Mouse (Mus musculus) lung, adult 18-20 months (tissue): ENCODE measurements around the gene Atg101.
A peak's percentile ranks its signal among the peaks of the same experiment; 100 is the strongest.

Source experiments
- DNase-seq, 2 experiments: peaks; one replicate each; pipeline ENCODE4 v3.0.0; 2022; ENCODE audit warnings: mixed read lengths in 2 of 2

Gene Atg101

DNA sequence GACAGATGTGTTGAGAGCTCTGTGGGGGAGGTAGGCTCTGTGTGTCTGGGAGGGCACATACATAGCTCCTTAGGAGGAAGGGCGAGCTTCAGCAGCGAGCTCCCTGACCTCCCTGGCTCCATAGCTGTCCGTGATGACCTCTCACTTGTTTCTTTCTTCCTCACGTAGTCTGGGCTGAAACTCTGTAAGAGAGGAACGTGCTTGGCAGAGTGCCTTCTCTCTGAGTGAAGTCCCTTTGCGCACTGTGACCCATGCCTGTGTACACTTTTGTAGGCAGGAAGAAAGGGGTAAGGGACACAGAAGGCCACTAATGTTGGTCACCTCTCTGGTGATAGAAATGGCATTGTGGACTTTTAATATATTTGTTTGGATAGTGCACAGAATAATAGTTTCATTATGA is 3.3 kb downstream of the Atg101 start:
- no peak for DNase-seq

DNA sequence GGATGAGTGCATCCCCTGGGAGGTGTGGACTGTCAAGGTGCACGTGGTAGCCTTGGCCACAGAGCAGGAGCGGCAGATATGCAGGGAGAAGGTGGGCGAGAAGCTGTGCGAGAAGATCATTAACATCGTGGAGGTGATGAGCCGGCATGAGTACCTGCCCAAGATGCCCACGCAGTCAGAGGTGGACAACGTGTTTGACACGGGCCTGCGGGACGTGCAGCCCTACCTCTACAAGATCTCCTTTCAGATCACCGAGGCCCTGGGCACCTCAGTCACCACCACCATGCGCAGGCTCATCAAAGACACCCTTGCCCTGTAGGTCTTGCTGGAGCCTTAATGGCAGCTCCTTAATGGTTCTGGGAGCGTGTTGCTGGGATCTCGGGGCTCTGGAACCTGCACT is 6.3 kb downstream of the Atg101 start:
- DNase-seq: no peak

DNA sequence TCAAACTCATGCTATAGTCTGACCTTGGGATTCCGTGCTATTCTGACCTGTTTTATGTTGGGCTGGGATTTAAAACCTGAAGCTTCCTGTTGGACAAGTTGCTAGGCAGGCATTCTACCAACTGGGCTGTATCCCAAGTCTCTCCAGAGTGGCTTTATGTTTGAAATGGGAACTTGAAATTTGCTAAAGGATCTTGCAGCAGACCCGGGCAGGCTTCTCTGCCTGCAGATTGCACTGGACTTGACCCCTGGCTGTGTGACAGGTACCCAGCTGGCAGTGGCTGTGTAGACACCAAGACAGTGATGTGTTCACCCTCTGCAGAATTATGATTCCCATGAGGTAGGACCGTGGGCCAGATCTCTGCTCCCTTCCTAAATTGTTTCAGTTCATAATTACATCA is 7.9 kb downstream of the Atg101 start:
- no peak for DNase-seq

DNA sequence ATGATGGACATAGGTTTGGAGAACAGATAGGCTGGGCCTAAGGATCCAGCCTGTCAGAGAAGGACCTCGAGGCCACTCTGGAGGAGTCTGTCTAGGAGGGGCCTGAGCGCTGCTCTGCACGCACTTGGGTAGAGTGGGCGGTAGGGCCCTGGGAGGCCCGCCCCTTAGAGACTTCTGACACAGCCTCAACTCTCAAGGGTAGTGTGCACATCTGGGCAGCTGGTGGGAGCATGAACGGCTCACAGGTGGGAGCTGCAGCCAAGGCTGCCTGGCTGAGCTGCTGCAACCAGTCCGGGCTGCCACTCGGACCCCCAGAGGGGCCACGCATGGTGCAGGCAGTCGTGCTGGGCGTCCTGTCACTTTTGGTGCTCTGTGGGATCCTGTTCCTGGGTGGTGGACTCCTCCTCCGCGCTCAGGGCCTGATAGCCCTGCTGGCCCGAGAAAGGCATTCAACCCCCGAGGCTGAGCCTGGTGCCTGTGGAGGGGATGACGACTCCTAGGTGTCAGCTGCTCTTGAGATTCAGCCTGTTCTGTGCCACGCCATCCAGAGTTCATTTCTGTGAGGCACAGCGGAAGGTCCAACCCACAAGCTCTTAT is 9.1 kb downstream of the Atg101 start, which contains the start of gene 6030408B16Rik:
6030408B16Rik (plus strand) TSS at position 188 of the 597 bp plus-strand sequence.
- DNase-seq: no peak

DNA sequence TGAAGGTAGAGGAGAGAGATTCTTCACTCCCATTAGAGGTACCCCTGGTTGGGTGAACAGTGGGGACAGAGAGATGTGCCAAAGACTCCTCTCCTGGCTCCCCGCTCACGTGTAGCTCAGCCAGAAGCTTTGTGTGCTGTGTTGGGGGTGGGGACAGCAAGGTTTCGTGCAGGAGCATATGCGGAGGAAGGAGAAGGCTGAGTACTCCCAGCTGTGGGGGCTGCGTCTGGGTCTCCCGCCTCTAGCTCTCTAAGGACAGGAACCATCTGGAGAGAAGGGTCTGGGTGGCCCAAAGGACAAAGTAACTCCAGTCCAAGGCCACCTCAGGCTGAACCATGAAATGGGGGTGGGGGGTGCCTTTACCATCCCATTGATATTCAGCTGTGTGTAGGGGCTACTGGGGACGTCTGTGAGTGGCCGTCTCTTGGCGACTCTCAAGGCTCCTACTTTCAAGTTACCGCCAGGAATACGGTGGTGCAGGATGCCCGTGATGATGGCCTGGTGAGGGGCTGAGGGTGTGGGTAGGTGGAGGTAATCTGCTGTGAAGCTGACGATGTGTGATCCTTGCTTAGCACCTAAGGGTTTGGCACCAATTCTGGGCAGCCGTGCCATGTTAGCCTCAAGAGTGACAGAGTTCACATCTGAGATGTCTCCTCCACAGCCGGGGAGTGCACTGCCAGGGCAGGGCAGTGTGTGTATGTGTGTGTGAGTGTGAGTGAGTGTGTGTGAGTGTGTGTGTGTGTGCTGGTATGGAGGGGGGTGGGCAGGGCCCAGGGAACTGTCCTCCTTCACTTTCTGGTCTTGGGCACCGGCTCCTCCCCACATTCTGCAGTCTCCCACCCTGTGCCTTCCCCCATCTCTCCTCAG is 10.2 kb downstream of the Atg101 start:
- peak in 1 of 2 experiments; percentile 50 for DNase-seq

DNA sequence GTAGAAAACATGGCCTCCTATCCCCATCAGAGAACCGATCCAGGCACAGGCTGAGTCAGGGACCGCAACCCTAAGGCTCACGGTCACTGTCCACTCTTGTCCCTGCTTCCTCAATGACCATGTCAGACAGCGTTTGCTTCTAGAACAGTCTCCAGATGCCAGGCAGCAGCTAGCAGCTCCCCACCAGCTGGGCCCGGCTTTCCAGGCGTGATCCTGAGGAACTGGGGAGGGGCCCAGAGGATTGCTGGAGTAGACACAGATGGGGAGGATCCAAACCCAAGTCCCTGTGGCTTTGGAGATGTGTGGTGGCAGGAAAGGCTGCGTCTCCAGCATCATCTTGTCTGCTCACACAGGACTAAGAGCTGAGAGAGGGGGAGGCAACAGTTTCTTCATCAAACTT is 11.0 kb downstream of the Atg101 start:
- peak in 1 of 2 experiments; percentile 54 for DNase-seq

DNA sequence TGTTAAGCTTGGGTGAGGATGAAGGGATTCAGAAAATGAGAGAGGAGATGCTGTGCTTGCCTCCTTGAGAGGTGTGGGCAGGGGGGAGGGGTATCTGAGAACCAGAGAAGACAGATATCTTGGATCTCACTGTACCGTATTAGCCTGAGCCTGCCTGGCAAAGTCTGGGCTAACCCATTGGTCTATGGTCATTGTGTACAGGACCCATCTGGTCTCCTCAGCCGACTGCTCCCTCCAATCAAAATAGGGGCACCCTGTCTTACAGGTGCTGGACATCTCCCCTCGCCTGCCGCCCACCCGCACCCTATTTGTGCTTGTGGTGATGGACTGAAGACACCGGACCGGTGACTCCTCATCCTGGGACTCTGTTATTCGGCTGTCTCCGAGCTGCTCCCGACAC is 11.5 kb downstream of the Atg101 start:
- no peak for DNase-seq

DNA sequence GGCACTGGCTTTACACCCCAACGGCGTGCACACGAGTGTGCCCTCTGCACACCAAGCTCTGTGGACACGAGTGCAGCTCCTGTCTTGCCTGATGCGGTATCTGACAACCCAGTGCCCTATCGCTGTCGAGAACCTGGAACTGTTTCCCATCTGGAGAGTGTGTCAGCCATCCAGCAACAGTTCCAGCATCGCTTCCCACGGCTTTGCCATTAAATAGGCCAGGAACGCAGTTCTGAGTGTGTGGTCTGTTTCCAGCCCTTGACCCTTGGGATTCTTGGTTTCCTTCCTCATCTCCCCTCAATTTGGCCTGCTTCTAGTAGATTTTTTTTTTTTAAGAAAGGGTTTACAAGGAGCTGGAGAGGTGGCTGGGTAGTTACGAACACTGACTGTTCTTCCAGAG is 12.0 kb downstream of the Atg101 start:
- no peak for DNase-seq

DNA sequence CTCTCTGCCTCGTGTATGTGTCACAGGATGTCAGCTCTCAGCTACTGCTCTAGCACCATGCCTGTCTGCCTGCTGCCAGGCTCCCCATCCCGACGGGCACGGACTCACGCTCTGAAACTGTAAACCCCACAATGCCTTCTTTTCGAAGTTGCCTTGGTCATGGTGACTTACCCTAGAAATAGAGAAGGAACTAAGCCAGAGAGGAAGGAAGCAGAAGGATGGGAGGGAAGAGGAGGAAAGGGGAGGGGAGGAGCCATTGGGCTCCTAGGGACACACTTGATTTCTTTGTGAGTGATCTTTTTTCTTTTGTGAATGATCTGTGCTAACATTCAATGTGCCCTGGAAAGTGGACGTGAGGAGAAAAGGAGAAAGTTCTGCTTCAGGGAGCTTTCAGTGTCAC is 13.9 kb downstream of the Atg101 start:
- no peak for DNase-seq

DNA sequence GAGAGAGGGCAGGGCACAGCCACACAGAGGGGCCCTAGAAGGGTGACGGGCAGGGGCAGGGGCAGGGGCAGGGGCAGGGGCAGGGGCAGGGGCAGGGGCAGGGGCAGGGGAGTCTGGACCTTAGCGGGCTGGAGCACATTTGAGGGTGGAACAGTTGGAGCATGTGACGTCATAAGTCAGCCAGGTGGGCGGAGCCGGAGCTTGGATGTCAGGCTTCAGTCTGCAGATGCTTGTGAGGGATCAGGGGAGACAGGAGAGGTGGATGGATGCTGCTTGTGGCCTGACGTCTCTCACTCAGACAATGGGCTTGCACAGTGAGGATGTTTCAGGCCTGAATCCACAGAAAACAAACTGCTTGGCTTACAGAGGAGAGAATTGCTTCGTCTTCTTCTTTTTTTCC is 14.5 kb downstream of the Atg101 start:
- DNase-seq: no peak

DNA sequence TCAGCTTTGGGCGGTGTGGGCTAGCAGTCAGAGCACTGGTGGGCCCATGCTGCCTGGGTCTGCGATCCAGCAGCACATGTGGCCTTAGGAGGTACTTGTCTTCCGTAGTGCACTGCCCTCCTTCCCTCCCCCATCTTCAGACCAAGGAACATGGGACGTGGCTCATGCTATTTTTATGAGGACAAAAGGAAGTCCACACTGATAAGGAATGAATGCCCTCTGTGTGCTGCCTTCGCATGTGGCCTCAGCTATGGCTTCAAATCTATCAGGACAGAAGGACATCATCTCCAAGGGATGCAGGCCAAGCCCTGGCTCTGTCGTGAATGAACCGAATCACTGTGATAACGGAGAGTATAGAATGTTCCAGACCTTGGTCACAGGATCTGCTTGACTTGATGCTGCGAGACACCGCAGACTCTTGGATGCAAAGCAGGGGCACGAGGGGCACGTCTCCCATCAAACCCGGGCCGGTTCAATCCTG is 15.4 kb downstream of the Atg101 start:
- no peak for DNase-seq

DNA sequence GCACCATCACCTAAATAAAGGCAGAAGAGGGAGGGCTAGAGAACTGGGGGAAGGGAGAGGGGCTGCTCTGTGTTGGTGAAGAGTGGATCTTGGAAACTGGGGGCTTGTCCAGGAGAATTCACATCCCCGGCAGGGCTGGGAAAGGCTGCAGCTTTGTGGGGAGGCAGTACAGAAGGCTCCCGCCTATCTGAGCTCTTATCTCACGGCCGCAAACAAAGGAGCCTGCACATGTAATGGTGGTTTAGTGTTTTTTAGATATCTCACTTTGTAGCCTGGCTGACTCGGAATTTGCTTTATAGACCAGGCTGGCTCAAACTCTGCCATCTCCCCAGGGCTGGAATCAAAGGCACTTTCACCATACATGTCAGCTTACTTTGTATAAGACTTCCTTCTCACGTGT is 16.1 kb downstream of the Atg101 start:
- no peak for DNase-seq

DNA sequence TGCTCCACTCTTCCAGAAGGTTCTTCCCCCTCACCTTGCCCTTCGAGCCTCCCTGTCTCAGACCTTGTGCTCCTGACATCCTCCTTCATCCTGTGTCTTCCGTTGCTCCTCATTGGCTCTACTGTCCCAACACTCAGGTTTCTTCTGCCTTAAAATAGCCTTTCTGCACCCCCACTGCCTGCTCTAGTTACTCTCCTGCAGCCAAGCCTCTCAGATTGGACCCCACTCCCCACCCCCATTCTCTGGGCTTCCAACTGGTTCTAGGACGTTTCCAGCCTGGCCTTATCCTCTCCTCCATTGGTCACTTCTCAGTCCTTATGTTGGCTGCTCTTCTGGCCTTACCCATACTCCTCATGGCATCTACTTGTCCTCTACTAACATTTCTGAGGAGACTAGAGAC is 18.1 kb downstream of the Atg101 start:
- no peak for DNase-seq

DNA sequence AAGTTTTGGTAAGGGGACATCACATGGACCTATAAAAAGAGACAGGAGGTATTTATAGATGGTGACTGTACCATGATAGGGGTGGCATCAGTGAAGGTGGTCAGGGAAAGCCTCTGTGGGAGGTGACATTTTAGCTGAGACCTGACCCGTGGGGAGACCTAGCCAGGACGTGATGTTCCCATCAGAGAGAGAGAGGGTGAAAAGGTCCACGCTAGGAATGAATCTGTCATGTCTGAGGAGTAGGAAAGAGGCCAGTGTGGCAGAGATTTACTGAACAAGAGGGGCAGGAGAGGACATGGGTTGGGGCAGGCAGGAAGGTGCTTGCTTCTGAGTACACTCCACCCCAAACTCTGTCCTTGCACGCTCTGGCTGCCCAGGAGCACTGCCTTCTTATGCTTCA is 19.8 kb downstream of the Atg101 start:
- no peak for DNase-seq

DNA sequence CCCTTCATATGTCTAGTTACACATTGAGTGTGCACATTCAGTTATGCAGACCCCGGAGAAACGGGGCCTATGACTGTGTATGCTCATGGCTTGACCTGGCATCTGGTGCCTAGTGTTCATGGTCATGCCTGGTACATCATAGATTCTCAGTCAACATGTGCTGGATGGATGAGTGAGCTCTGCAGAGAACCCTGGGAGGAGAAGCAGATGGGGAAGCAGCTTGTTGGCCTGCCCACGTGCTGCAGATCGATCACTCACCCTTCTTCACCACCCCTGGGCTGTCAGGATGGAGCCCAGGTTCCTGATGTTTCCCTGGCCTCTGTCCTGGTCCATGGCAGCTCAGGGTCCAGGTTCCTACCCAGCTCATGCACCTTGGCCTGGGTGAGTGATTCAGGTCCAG is 22.4 kb downstream of the Atg101 start:
- DNase-seq: no peak

DNA sequence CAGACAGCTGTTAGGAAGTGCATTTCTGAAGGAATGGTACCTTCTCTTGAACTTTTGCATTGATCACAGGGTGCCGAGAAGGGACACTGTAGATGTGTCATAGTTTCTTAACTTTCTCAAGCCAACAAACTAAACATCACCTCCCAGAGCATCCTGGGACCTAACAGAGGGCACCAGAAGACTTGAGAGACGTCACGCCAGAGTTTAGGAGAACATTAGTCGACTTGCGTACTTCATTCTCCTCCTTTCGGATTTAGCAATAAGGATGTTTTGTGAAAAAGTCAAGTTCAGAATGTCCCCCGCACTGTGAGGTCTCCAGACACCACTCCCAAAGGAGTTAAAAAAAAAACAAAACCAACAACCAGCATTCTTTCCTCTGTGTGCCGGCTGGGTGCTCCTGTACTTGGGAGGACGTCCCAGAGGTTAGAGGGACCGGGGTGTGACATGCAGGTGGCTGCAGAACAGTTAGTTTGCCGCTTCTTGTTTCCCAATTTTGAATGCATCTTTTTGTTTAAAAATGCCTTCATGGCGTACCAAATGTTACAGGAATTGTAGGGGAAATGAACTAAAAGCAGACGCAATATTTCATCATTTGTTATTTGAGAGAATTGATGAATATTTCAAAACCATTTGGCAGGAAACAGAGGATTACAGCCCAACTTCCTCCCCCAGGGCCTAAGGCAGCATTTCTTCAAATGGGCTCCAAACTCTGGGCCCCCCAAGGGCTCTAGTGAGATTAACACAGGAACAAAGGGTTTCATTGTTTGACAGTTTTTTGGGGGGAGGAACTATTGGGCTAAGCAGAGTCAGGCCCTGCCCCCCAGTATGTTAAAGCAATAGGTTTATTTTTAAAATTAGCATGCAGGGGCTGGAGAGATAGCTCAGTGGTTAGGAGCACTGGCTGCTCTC is 24.6 kb downstream of the Atg101 start:
- no peak for DNase-seq

DNA sequence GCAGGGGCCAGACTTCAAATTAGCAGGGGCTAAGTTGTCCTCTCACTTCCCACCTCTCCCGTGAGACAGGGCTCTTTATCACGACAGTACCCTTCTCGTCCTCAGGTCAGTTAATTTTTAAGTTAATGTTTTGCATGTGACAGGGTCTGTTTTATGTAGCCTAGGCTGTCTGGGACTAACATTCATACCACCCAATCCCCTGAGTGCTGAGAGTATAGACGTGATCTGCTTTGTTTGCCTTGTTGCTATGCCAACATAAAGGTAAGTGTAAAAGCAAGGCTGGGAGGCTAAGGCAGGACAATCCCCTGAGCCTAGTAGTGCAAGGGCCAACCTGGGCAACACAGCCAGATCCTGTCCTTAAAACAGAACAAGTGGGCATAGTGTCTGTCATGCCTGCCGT is 25.4 kb downstream of the Atg101 start:
- no peak for DNase-seq

DNA sequence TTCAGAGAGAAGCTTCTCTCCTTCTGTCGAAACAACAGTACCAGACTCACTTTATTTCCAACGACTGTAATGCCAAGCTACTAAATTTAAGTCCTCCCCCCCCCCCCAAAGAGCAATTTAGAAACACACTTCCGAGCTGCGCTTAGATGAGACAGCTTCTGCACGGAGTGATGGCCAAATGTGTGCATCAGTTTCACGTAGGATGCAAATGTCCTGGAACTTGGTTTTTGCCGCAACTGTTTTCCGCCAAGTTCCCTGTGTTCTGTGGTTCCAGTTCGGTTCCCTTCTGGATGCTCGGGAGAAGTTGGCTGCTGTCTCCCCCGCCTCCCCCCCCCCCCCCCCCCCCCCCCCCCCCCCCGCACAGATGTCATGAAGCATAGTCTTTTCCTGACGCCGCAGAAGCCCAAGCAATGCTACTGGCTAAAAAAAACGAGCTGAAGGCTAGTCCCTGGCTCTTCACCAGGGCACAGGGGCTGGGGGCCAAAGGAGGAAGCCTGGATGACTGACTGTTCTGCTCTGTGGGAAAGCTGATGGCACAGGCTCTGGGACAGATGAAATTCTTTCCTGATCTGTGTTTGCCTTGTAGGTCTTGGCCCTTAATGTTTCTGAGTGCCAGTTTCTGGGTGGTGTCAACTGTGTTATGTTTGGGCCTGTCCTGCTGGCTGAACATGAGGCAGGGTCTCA is 27.2 kb downstream of the Atg101 start:
- no peak for DNase-seq

DNA sequence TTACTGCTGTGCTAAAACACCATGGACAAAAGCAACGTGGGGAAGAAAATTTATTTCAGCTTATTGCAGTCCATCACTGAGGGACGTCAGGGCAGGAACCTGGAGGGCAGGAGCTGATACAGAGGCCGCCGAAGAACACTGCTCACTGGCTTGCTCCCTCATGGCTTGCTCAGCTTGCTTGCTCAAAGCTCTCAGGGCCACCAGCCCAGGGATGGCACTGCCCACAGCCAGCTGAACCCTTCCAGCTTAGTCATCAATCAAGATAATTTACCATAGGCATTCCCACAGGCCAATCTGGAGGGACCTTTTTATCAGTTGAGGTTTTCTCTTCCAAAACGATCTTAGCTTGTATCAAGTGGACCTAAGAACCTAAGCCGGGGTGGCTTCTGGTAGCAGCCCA is 27.9 kb downstream of the Atg101 start:
- DNase-seq: no peak

DNA sequence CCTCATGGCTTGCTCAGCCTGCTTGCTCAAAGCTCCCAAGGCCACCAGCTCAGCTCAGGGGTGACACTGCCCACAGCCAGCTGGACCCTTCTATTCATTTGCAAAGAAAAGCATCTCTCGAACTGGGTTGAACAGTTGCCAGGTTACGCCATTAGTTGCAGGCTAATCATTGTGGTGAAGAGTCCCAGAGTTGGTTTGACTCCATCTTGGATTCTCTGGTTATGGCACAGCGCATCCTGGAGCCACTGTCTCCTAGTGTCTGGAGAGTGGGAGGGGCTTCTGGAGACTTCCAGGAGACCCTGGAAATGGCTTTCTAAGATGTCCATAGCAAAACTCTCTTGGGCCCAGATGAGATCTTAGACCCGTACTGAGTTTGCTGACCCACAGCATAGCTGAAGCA is 31.3 kb downstream of the Atg101 start:
- DNase-seq: no peak

DNA sequence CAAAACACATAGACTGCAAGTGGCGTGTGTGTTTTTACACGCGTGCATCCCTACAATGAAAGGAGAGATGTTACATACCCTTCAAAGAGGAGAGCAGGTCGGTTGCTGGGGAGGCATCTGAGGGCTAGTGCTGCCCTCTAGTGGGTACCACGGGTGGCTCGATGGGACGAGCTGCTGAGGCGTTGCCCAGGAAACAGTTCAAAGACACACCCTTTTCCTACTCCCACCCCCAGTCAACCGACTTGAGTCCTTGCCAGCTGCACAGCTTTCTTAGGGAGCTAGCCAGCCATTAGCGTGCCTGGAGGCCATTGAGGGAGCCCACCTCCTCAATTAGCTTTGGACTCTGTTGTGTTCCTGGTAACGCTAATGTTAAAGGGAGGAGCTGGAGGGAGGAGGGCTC is 31.8 kb downstream of the Atg101 start:
- DNase-seq: peak; percentile 92 to 95

DNA sequence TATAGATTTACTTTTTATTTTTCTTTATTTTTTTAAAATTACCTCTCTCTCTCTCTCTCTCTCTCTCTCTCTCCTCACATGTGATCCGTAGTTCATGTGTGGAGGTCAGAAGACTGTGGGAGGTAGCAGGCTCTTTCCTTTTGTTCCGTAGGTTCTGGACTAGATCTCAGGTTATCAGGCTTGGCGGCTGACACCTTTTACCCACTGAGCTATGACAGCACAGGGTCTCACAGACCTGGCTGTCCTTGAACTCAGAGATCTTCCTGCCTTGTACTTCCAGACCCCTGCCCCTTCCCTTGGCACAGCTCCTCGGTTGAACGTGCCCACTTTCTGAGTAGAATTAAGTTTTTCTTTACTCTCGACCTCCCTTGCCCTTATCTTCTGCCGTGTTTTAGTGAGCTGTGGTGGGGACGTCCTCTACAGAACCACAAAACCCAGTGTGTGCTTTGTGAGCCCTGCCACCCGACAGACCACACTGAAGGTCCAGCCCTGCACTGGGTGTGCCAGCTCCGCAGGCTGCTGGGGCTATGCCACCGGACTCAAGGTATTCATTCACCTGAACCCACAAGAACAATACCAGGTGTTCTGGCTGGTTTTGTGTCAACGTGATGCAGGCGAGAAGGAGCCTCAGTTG is 32.3 kb downstream of the Atg101 start:
- peak in 1 of 2 experiments; percentile 61 for DNase-seq
